Mouse (Mus musculus): ENCODE data around the gene Rrbp1. TPM values are rescaled to one million over a fixed set of nuclear protein-coding genes. Genes with fewer than 3 reads are reported as not detected.

The Rrbp1 gene
- total and polyA plus RNA-seq, 3 experiments: 56.7 to 128 (median 127) TPM

GRCm38 (mm10) chr2:143915600-143916135, 95.4 kb downstream of the Rrbp1 start:
- DNase-seq (ENCODE audit: low read depth, low spot score): peak; percentile 82
- H3K9ac ChIP-seq (ENCODE audit: control insufficient read depth, low read depth, low read length, poor library complexity, severe bottlenecking): peak overlapping the region; percentile 81
- H3K27me3 ChIP-seq (ENCODE audit: control insufficient read depth in 1 of 2, insufficient read depth in 2 of 2, low read length in 2 of 2): no peaks in the 10 kb centered on the region
- peaks cover 4 to 20% of the 10 kb centered on the region in 2 experiments for H3K4me1 ChIP-seq (ENCODE audit: control insufficient read depth in 1 of 2, insufficient read depth in 2 of 2, low read length in 2 of 2)
- H3K36me3 ChIP-seq (ENCODE audit: control insufficient read depth in 1 of 2, insufficient read depth in 2 of 2, low read length in 2 of 2): peaks cover 0 to 26% of the 10 kb centered on the region in 2 experiments; a peak in 2 of 4 replicates
- peak overlapping the region; percentile 70 for H3K27ac ChIP-seq (ENCODE audit: control insufficient read depth, low read depth, low read length)
- peak; percentile 43; the same call in 1 of the 2 replicates for TF ChIP-seq HCFC1 (IDR thresholded peaks at IDR 0.05; ENCODE audit: low read depth, low read length)
- TF ChIP-seq GATA1 (IDR thresholded peaks at IDR 0.05; ENCODE audit: low read depth, low read length): no peak; the same call in 1 of the 2 replicates
- TF ChIP-seq ELF1 (IDR thresholded peaks at IDR 0.05; ENCODE audit: low read depth, low read length): no peak
- no peak for TF ChIP-seq CTCF (IDR thresholded peaks at IDR 0.05 in 2 of 3, conservative IDR thresholded peaks at IDR 0.05 in 1 of 3; ENCODE audit: control insufficient read depth in 1 of 3, insufficient read depth in 1 of 3, low read depth in 2 of 3, low read length in 3 of 3, poor library complexity in 1 of 3, severe bottlenecking in 1 of 3)
- TF ChIP-seq MAFK (IDR thresholded peaks at IDR 0.05; ENCODE audit: borderline replicate concordance, low read depth, low read length): no peak
- TF ChIP-seq EP300 (IDR thresholded peaks at IDR 0.05; ENCODE audit: low read depth in 1 of 2, low read length in 2 of 2): no peak
- TF ChIP-seq POLR2AphosphoS2 (IDR thresholded peaks at IDR 0.05; ENCODE audit: low read length): no peak
- TF ChIP-seq POLR2A (IDR thresholded peaks at IDR 0.05; ENCODE audit: control insufficient read depth in 1 of 2, insufficient read depth in 1 of 2, low read depth in 1 of 2, low read length in 2 of 2, poor library complexity in 1 of 2): peak in 1 of 2 experiments; percentile 47; a peak in 2 of 4 replicates
- H3K4me3 ChIP-seq (ENCODE audit: control insufficient read depth in 1 of 2, insufficient read depth in 1 of 2, low read depth in 2 of 2, low read length in 2 of 2): peak overlapping the region; percentile 83 to 86
- no peaks in the 10 kb centered on the region for H3K9me3 ChIP-seq (replicated peaks; ENCODE audit: insufficient read depth, low read length)
- H3K79me2 ChIP-seq (ENCODE audit: control insufficient read depth, insufficient read depth, low read length, poor library complexity): peaks cover 23% of the 10 kb centered on the region

- peak in 1 of 2 experiments; percentile 83; a peak in 2 of 4 replicates for TF ChIP-seq POLR2A (IDR thresholded peaks at IDR 0.05; ENCODE audit: control insufficient read depth in 1 of 2, insufficient read depth in 1 of 2, low read depth in 1 of 2, low read length in 2 of 2, poor library complexity in 1 of 2)
- TF ChIP-seq UBTF (IDR thresholded peaks at IDR 0.05; ENCODE audit: borderline replicate concordance, insufficient read depth, low read depth, low read length): 0 out of 2 replicates have a peak, but pooled peaks have one; percentile 7
- TF ChIP-seq POLR2AphosphoS2 (IDR thresholded peaks at IDR 0.05; ENCODE audit: low read length): 0 out of 2 replicates have a peak, but pooled peaks have one; percentile 39
- peak; percentile 83 for TF ChIP-seq TBP (IDR thresholded peaks at IDR 0.05; ENCODE audit: low read depth, low read length)
- TF ChIP-seq JUND (IDR thresholded peaks at IDR 0.05; ENCODE audit: low read depth, low read length): no peak
- TF ChIP-seq ZNF384 (IDR thresholded peaks at IDR 0.05; ENCODE audit: low read depth, low read length): 0 out of 2 replicates have a peak, but pooled peaks have one; percentile 30
- TF ChIP-seq ZMIZ1 (IDR thresholded peaks at IDR 0.05; ENCODE audit: low read depth, low read length): peak; percentile 87; the same call in 1 of the 2 replicates
- no peak for TF ChIP-seq HCFC1 (IDR thresholded peaks at IDR 0.05; ENCODE audit: low read depth, low read length)
- 0 out of 2 replicates have a peak, but pooled peaks have one; percentile 30 for TF ChIP-seq MXI1 (IDR thresholded peaks at IDR 0.05; ENCODE audit: low read depth, low read length)
- 0 out of 2 replicates have a peak, but pooled peaks have one; percentile 11 for TF ChIP-seq USF1 (IDR thresholded peaks at IDR 0.05; ENCODE audit: low read depth, low read length)
- peak; percentile 4; the same call in 1 of the 2 replicates for TF ChIP-seq TCF12 (IDR thresholded peaks at IDR 0.05; ENCODE audit: low read depth, low read length)
- TF ChIP-seq MAFK (IDR thresholded peaks at IDR 0.05; ENCODE audit: borderline replicate concordance, low read depth, low read length): no peak
- no peak for TF ChIP-seq MEF2A (IDR thresholded peaks at IDR 0.05; ENCODE audit: extremely low read depth, insufficient replicate concordance, low read depth, low read length, poor library complexity, severe bottlenecking)
- TF ChIP-seq BHLHE40 (IDR thresholded peaks at IDR 0.05; ENCODE audit: borderline replicate concordance, low read depth, low read length): no peak
- no peak for TF ChIP-seq USF2 (IDR thresholded peaks at IDR 0.05; ENCODE audit: borderline replicate concordance in 1 of 2, insufficient read depth in 1 of 2, low read depth in 1 of 2, low read length in 2 of 2)
- TF ChIP-seq MAX (IDR thresholded peaks at IDR 0.05; ENCODE audit: low read length): 0 out of 2 replicates have a peak, but pooled peaks have one; percentile 36
- peak; percentile 76 for TF ChIP-seq NELFE (IDR thresholded peaks at IDR 0.05; ENCODE audit: low read depth, low read length)
- no peak for TF ChIP-seq CTCF (IDR thresholded peaks at IDR 0.05 in 2 of 3, conservative IDR thresholded peaks at IDR 0.05 in 1 of 3; ENCODE audit: control insufficient read depth in 1 of 3, insufficient read depth in 1 of 3, low read depth in 2 of 3, low read length in 3 of 3, poor library complexity in 1 of 3, severe bottlenecking in 1 of 3)
- TF ChIP-seq NRF1 (IDR thresholded peaks at IDR 0.05; ENCODE audit: insufficient read depth, low read depth, low read length, poor library complexity, severe bottlenecking): peak; percentile 84
- TF ChIP-seq MYC (IDR thresholded peaks at IDR 0.05; ENCODE audit: low read depth, low read length): no peak
- Histone ChIP-seq H3K4me1 (ENCODE audit: control insufficient read depth in 1 of 2, insufficient read depth in 2 of 2, low read length in 2 of 2) (peaks cover 3 to 19% of the 10 kb centered on the region in 2 experiments), H3K9me3 (replicated peaks; ENCODE audit: insufficient read depth, low read length) (no peaks in the 10 kb centered on the region), H3K79me2 (ENCODE audit: control insufficient read depth, insufficient read depth, low read length, poor library complexity) (peaks cover 18% of the 10 kb centered on the region), H3K4me3 (ENCODE audit: control insufficient read depth in 1 of 2, insufficient read depth in 1 of 2, low read depth in 2 of 2, low read length in 2 of 2) (peak within 1 kb of the TSS; percentile 83 to 86), H3K9ac (ENCODE audit: control insufficient read depth, low read depth, low read length, poor library complexity, severe bottlenecking) (peak within 1 kb of the TSS; percentile 81), H3K36me3 (ENCODE audit: control insufficient read depth in 1 of 2, insufficient read depth in 2 of 2, low read length in 2 of 2) (peaks cover 0 to 25% of the 10 kb centered on the region in 2 experiments; a peak in 2 of 4 replicates), H3K27ac (ENCODE audit: control insufficient read depth, low read depth, low read length) (peak within 1 kb of the TSS; percentile 70), H3K27me3 (ENCODE audit: control insufficient read depth in 1 of 2, insufficient read depth in 2 of 2, low read length in 2 of 2) (no peaks in the 10 kb centered on the region)
- DNase-seq (ENCODE audit: low read depth, low spot score): peak; percentile 96
Measured at GRCm38 (mm10) chr2:143914760-143915599, 96.1 kb downstream of the Rrbp1 start, which contains the start of gene Dstn. TSS of gene Dstn (plus strand) at chr2:143915320.
